ENCODE assay signal across 21 mouse cellular contexts in genomic region chr11:35454781-35455180, GRCm38 (mm10).
DNase-seq lines count a peak whose midpoint lies in the region; ATAC-seq lines count a peak whose summit lies in the region.
"Had no signal": no experiment of that assay in that cellular context is flagged by ENCODE, and none has a peak within 500 bp of the region (broad histone marks: within the 10 kb centered on the region; RNA-seq: fewer than 3 reads in every experiment).

No protein-coding gene starts in this region.

- H3K9me3 ChIP-seq in forebrain, embryonic 11.5 days (ENCODE audit: control insufficient read depth, low read length) = no peaks in the 10 kb centered on the region
- H3K9me3 ChIP-seq in forebrain, embryonic 16.5 days (ENCODE audit: control insufficient read depth, low read length) = no peaks in the 10 kb centered on the region
- no peaks in the 10 kb centered on the region for H3K9me3 ChIP-seq in midbrain, embryonic 10.5 days (replicated peaks)
- no peaks in the 10 kb centered on the region for H3K9me3 ChIP-seq in midbrain, embryonic 16.5 days (replicated peaks; ENCODE audit: control insufficient read depth, low read length, poor library complexity, severe bottlenecking)
- H3K9me3 ChIP-seq in embryonic facial prominence, embryonic 13.5 days = no peaks in the 10 kb centered on the region
- H3K9me3 ChIP-seq in midbrain, embryonic 14.5 days (ENCODE audit: control insufficient read depth, low read length) = no peaks in the 10 kb centered on the region
- H3K9me3 ChIP-seq: limb, embryonic 12.5 days; stomach, embryonic 15.5 days had no signal

- peaks cover 11% of the 10 kb centered on the region for H3K4me1 ChIP-seq in forebrain, embryonic 11.5 days (replicated peaks; ENCODE audit: control insufficient read depth, insufficient read depth, low read length)
- peaks cover 12% of the 10 kb centered on the region for H3K4me1 ChIP-seq in forebrain, embryonic 16.5 days (replicated peaks; ENCODE audit: control insufficient read depth, insufficient read depth, low read length)
- peaks cover 56% of the 10 kb centered on the region for H3K4me1 ChIP-seq in midbrain, embryonic 10.5 days
- peaks cover 12% of the 10 kb centered on the region for H3K4me1 ChIP-seq in midbrain, embryonic 16.5 days (ENCODE audit: control insufficient read depth, insufficient read depth, low read length)
- H3K4me1 ChIP-seq in embryonic facial prominence, embryonic 13.5 days = peaks cover 35% of the 10 kb centered on the region
- H3K4me1 ChIP-seq in midbrain, embryonic 14.5 days (ENCODE audit: control insufficient read depth, insufficient read depth, low read length) = peaks cover 19% of the 10 kb centered on the region; the same call in 1 of the 2 replicates
- H3K4me1 ChIP-seq: stomach, embryonic 15.5 days had no signal

- ATAC-seq in forebrain, embryonic 11.5 days (replicated peaks; ENCODE audit: low FRiP score) = peak; percentile 81
- ATAC-seq in forebrain, embryonic 16.5 days = no peak
- no peak for ATAC-seq in midbrain, embryonic 16.5 days
- no peak for ATAC-seq in embryonic facial prominence, embryonic 13.5 days (ENCODE audit: insufficient number of reproducible peaks, insufficient read depth, low FRiP score, low TSS enrichment, low read depth)
- ATAC-seq in midbrain, embryonic 14.5 days (ENCODE audit: low FRiP score, low TSS enrichment) = peak; percentile 37; the same call in 1 of the 2 replicates
- no peak for ATAC-seq in granulocyte monocyte progenitor cell, adult 5-6 weeks (replicated peaks; ENCODE audit: poor library complexity, severe bottlenecking)
- ATAC-seq: CD4-positive, CD25-positive, alpha-beta regulatory T cell, adult 4 months; inflammation-experienced regulatory T-cells, adult 6 months; liver, postnatal 0 days; lung, postnatal 0 days had no signal

- DNase-seq in forebrain, embryonic 11.5 days (ENCODE audit: low spot score) = no peak
- peak; percentile 54 for DNase-seq in midbrain, embryonic 10.5 days (ENCODE audit: low spot score)
- DNase-seq in midbrain, embryonic 14.5 days = peak; percentile 63
- DNase-seq in spleen, postnatal 36 days (ENCODE audit: low spot score in 2 of 2) = no peak
- DNase-seq: cerebellum, adult 9-10 months; gastrocnemius, postnatal 36 days; kidney, adult 18-20 months; kidney, postnatal 4 days; liver, postnatal 0 days; thymus, postnatal 25 days had no signal

- no peak overlapping the region for H3K4me3 ChIP-seq in forebrain, embryonic 11.5 days (ENCODE audit: low read depth, low read length)
- H3K4me3 ChIP-seq in forebrain, embryonic 16.5 days (replicated peaks; ENCODE audit: low read length) = no peak overlapping the region
- no peak overlapping the region for H3K4me3 ChIP-seq in midbrain, embryonic 10.5 days
- no peak overlapping the region for H3K4me3 ChIP-seq in midbrain, embryonic 16.5 days (ENCODE audit: low read depth, low read length)
- no peak overlapping the region for H3K4me3 ChIP-seq in embryonic facial prominence, embryonic 13.5 days
- no peak overlapping the region for H3K4me3 ChIP-seq in midbrain, embryonic 14.5 days (replicated peaks; ENCODE audit: low read depth, low read length)
- H3K4me3 ChIP-seq: limb, embryonic 12.5 days; stomach, embryonic 15.5 days had no signal

- no peak overlapping the region for H3K9ac ChIP-seq in forebrain, embryonic 11.5 days (ENCODE audit: low read length)
- H3K9ac ChIP-seq in forebrain, embryonic 16.5 days (replicated peaks; ENCODE audit: low read depth, low read length) = no peak overlapping the region
- H3K9ac ChIP-seq in midbrain, embryonic 16.5 days (ENCODE audit: low read depth, low read length) = no peak overlapping the region
- no peak overlapping the region for H3K9ac ChIP-seq in embryonic facial prominence, embryonic 13.5 days
- no peak overlapping the region for H3K9ac ChIP-seq in midbrain, embryonic 14.5 days (replicated peaks; ENCODE audit: low read length)
- H3K9ac ChIP-seq: limb, embryonic 12.5 days; liver, postnatal 0 days; stomach, embryonic 15.5 days had no signal

- peaks cover 84% of the 10 kb centered on the region for H3K27me3 ChIP-seq in forebrain, embryonic 11.5 days (ENCODE audit: control insufficient read depth, insufficient read depth, low read length)
- H3K27me3 ChIP-seq in forebrain, embryonic 16.5 days (replicated peaks; ENCODE audit: control insufficient read depth, insufficient read depth, low read length) = peaks cover 67% of the 10 kb centered on the region
- peaks cover 91% of the 10 kb centered on the region for H3K27me3 ChIP-seq in midbrain, embryonic 10.5 days (ENCODE audit: low read depth, poor library complexity, severe bottlenecking)
- H3K27me3 ChIP-seq in midbrain, embryonic 16.5 days (ENCODE audit: control insufficient read depth, insufficient read depth, low read depth, low read length) = peaks cover 25% of the 10 kb centered on the region
- H3K27me3 ChIP-seq in embryonic facial prominence, embryonic 13.5 days = peaks cover 10% of the 10 kb centered on the region
- H3K27me3 ChIP-seq in midbrain, embryonic 14.5 days (ENCODE audit: control insufficient read depth, insufficient read depth, low read length) = peaks cover 47% of the 10 kb centered on the region
- H3K27me3 ChIP-seq: limb, embryonic 12.5 days; stomach, embryonic 15.5 days had no signal

- WGBS in forebrain, embryonic 11.5 days = 15% methylated on average over 4 of the region's 4 CpGs
- 4% methylated on average over 4 of the region's 4 CpGs for WGBS in forebrain, embryonic 16.5 days
- WGBS in midbrain, embryonic 10.5 days = 19% methylated on average over 4 of the region's 4 CpGs
- 10% methylated on average over 4 of the region's 4 CpGs for WGBS in midbrain, embryonic 16.5 days
- 51% methylated on average over 4 of the region's 4 CpGs for WGBS in embryonic facial prominence, embryonic 13.5 days
- 2% methylated on average over 4 of the region's 4 CpGs for WGBS in midbrain, embryonic 14.5 days

- H3K36me3 ChIP-seq in forebrain, embryonic 11.5 days (ENCODE audit: control insufficient read depth, insufficient read depth, low read length) = no peaks in the 10 kb centered on the region
- no peaks in the 10 kb centered on the region for H3K36me3 ChIP-seq in forebrain, embryonic 16.5 days (ENCODE audit: control insufficient read depth, insufficient read depth)
- H3K36me3 ChIP-seq in midbrain, embryonic 10.5 days = no peaks in the 10 kb centered on the region
- no peaks in the 10 kb centered on the region for H3K36me3 ChIP-seq in midbrain, embryonic 16.5 days (ENCODE audit: control insufficient read depth, insufficient read depth, low read length)
- H3K36me3 ChIP-seq in embryonic facial prominence, embryonic 13.5 days = no peaks in the 10 kb centered on the region
- H3K36me3 ChIP-seq in midbrain, embryonic 14.5 days (ENCODE audit: control insufficient read depth, insufficient read depth, low read length) = no peaks in the 10 kb centered on the region
- H3K36me3 ChIP-seq: limb, embryonic 12.5 days; stomach, embryonic 15.5 days had no signal

- H3K27ac ChIP-seq in forebrain, embryonic 11.5 days (ENCODE audit: low read depth, low read length) = no peak overlapping the region
- H3K27ac ChIP-seq in forebrain, embryonic 16.5 days (ENCODE audit: low read length) = no peak overlapping the region
- H3K27ac ChIP-seq in midbrain, embryonic 10.5 days (replicated peaks) = peak overlapping the region; percentile 72
- no peak overlapping the region for H3K27ac ChIP-seq in midbrain, embryonic 16.5 days (ENCODE audit: low read length)
- H3K27ac ChIP-seq in embryonic facial prominence, embryonic 13.5 days = no peak overlapping the region
- no peak overlapping the region for H3K27ac ChIP-seq in midbrain, embryonic 14.5 days (replicated peaks; ENCODE audit: low read depth, low read length)
- H3K27ac ChIP-seq: limb, embryonic 12.5 days; macrophage; stomach, embryonic 15.5 days had no signal

- no peak overlapping the region for H3K4me2 ChIP-seq in forebrain, embryonic 11.5 days (ENCODE audit: low read depth, low read length, severe bottlenecking)
- H3K4me2 ChIP-seq in forebrain, embryonic 16.5 days (ENCODE audit: low read length) = no peak overlapping the region
- no peak overlapping the region for H3K4me2 ChIP-seq in midbrain, embryonic 16.5 days (ENCODE audit: low read length)
- H3K4me2 ChIP-seq in embryonic facial prominence, embryonic 13.5 days = 0 out of 2 replicates have a peak overlapping the region, but pooled peaks have one; percentile 9
- no peak overlapping the region for H3K4me2 ChIP-seq in midbrain, embryonic 14.5 days (ENCODE audit: low read length)
- H3K4me2 ChIP-seq: limb, embryonic 12.5 days; liver, embryonic 11.5 days; stomach, embryonic 15.5 days had no signal

Comparison
In these comparisons a context has a peak if more than half of its experiments do, and no peak if none do; other contexts are left out.
1. ATAC-seq: peak in forebrain, embryonic 11.5 days (single experiment) and midbrain, embryonic 14.5 days (single experiment); none in forebrain, embryonic 16.5 days (single experiment), midbrain, embryonic 16.5 days (single experiment), embryonic facial prominence, embryonic 13.5 days (single experiment) and granulocyte monocyte progenitor cell, adult 5-6 weeks (single experiment).
2. DNase-seq: peak in midbrain, embryonic 10.5 days (single experiment) and midbrain, embryonic 14.5 days (single experiment); none in forebrain, embryonic 11.5 days (single experiment) and spleen, postnatal 36 days (0 of 2).